Mouse (Mus musculus): ENCODE results near the gene Nxn.

- no peak for TF ChIP-seq CTCF (IDR thresholded peaks at IDR 0.05; ENCODE audit: low read depth, low read length)
- no peak for TF ChIP-seq GATA1 (IDR thresholded peaks at IDR 0.05; ENCODE audit: borderline replicate concordance, low read length)
These were observed 585 bp downstream of the Nxn start for GRCm38 (mm10) chr11:76398312-76398797.
